Mouse (Mus musculus): ENCODE measurements at regions not wholly inside any gene's neighbourhood (a gene's known extent, or its start where the extent isn't known, plus 50 kb on each side); places are given as distances from the start of the nearest gene placed in this dataset.
A peak's percentile ranks its signal among the peaks of the same experiment; 100 is the strongest.

DNA sequence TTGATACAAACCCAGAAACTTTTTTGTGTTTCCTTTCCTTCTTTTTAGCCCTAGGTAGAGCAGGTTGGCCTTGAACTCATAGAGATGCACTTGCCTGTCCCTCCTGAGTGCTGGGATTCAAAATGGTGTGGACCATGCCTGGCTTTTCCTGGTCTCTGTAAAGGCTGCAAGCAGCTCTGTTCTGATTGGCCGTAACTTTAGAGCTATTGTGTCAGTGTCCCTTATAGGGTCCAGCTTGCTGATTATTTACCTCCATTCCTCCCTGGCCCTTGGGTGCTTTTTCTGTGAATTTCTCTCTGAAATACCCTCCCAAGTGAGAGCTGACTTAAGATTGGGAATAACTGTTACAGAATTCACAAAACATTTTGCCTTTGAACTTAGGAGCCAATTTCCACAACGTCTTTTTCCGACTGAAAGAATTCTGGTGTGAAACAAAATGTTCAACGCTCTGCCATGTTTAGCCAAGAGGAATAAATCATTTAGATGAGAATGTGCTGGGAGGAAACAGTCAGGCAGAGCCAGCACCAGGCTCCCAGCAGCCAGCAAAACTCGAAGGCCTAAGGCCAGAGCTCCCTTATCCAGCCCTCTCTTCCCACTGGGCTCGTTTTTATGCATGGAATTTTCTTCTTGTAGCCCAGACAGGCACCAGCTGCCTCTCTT lies 180.0 kb upstream of the Pkdcc start:
- Histone ChIP-seq H3K9me3 (ENCODE audit: control insufficient read depth, low read length) (no peaks in the 10 kb centered on the region), H3K4me3 (ENCODE audit: low read depth, low read length) (no peak overlapping the region), H3K4me2 (ENCODE audit: low read depth) (no peak overlapping the region), H3K27ac (ENCODE audit: low read depth, low read length) (no peak overlapping the region), H3K36me3 (ENCODE audit: control insufficient read depth, insufficient read depth, low read length) (no peaks in the 10 kb centered on the region), H3K9ac (ENCODE audit: low read length) (no peak overlapping the region), H3K4me1 (ENCODE audit: control insufficient read depth, insufficient read depth, low read length) (no peaks in the 10 kb centered on the region), H3K27me3 (ENCODE audit: control insufficient read depth, insufficient read depth, low read length) (no peaks in the 10 kb centered on the region)
- DNase-seq (ENCODE audit: low spot score) (no peak), ATAC-seq (ENCODE audit: insufficient read depth, low FRiP score, low TSS enrichment) (no peak)
- 66% methylated on average over 6 of the region's 6 CpGs for WGBS

DNA sequence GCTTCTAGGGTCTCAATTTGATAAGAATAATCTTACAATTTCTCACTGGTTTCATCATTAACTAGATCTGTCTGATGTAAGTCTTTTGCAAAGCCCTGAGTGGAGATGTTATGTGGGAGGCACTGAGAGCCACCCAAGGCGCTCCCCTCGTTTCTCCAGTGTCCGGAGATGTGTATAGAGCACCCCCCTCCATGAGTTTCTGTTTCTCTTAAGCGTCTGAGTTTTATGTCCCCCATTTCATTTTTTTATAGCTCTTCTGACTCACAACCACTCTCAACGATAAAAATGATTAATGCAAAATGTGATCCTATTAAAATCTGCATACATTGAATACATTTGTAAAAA lies 179.5 kb upstream of the Pkdcc start:
- Histone ChIP-seq H3K4me3 (ENCODE audit: low read depth, low read length) (no peak overlapping the region), H3K36me3 (ENCODE audit: control insufficient read depth, insufficient read depth, low read length) (no peaks in the 10 kb centered on the region), H3K27ac (ENCODE audit: low read depth, low read length) (no peak overlapping the region), H3K9ac (ENCODE audit: low read length) (no peak overlapping the region), H3K4me1 (ENCODE audit: control insufficient read depth, insufficient read depth, low read length) (no peaks in the 10 kb centered on the region), H3K4me2 (ENCODE audit: low read depth) (no peak overlapping the region), H3K9me3 (ENCODE audit: control insufficient read depth, low read length) (no peaks in the 10 kb centered on the region), H3K27me3 (ENCODE audit: control insufficient read depth, insufficient read depth, low read length) (no peaks in the 10 kb centered on the region)
- WGBS: 84% methylated on average over 5 of the region's 5 CpGs
- no peak for ATAC-seq (ENCODE audit: insufficient read depth, low FRiP score, low TSS enrichment)
- no peak for DNase-seq (ENCODE audit: low spot score)

DNA sequence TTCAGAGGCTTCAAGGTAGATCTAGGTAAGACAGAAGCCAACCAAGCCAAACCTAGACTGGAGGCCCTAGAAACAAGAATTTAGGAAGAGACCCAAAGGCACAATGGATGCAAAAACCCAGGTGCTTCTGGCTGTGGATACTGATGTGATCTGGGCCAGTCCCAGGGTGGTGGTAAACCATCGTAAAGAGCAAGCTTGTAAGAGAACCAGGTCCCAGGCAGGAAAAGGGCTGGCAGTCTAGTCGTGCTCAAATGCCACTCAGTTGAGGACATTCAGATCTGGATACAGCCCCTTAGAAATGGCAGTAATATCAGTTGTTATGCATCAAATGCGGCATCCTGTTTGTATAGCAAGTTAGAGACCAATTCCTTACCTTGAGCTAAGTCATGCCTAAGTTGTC lies 175.5 kb upstream of the Pkdcc start:
- H3K4me3 ChIP-seq (ENCODE audit: low read depth, low read length): no peak overlapping the region
- no peak overlapping the region for H3K27ac ChIP-seq (ENCODE audit: low read depth, low read length)
- ATAC-seq (ENCODE audit: insufficient read depth, low FRiP score, low TSS enrichment) (no peak), DNase-seq (ENCODE audit: low spot score) (no peak)
- H3K9ac ChIP-seq (ENCODE audit: low read length): no peak overlapping the region
- no peaks in the 10 kb centered on the region for H3K36me3 ChIP-seq (ENCODE audit: control insufficient read depth, insufficient read depth, low read length)
- H3K27me3 ChIP-seq (ENCODE audit: control insufficient read depth, insufficient read depth, low read length): no peaks in the 10 kb centered on the region
- 91% methylated on average over 3 of the region's 3 CpGs for WGBS
- no peak overlapping the region for H3K4me2 ChIP-seq (ENCODE audit: low read depth)
- H3K9me3 ChIP-seq (ENCODE audit: control insufficient read depth, low read length): no peaks in the 10 kb centered on the region
- H3K4me1 ChIP-seq (ENCODE audit: control insufficient read depth, insufficient read depth, low read length): no peaks in the 10 kb centered on the region

DNA sequence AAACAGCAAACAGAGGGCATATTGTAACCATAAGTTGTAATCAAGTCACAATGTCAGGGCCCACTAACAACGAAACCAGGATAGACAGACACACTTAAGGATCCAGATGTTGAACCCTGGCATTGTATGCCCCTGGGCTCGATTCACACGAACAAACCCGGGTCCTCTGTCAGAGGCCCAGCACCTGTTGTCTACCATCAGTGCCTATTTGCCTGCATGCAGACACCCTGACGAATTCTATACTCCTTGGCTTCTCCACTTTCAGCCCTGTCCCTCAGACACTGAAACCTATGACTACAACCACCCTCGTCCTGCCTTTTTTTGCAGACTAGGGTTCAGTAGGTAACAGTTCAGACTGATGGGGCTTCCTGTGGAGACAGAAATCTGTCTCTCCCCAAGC lies 170.6 kb upstream of the Pkdcc start:
- Histone ChIP-seq H3K4me3 (ENCODE audit: low read depth, low read length) (no peak overlapping the region), H3K27me3 (ENCODE audit: control insufficient read depth, insufficient read depth, low read length) (no peaks in the 10 kb centered on the region), H3K9me3 (ENCODE audit: control insufficient read depth, low read length) (no peaks in the 10 kb centered on the region), H3K36me3 (ENCODE audit: control insufficient read depth, insufficient read depth, low read length) (no peaks in the 10 kb centered on the region), H3K27ac (ENCODE audit: low read depth, low read length) (no peak overlapping the region), H3K4me2 (ENCODE audit: low read depth) (no peak overlapping the region), H3K9ac (ENCODE audit: low read length) (no peak overlapping the region), H3K4me1 (ENCODE audit: control insufficient read depth, insufficient read depth, low read length) (no peaks in the 10 kb centered on the region)
- DNase-seq (ENCODE audit: low spot score): no peak
- 68% methylated on average over 6 of the region's 6 CpGs for WGBS
- no peak for ATAC-seq (ENCODE audit: insufficient read depth, low FRiP score, low TSS enrichment)

GRCm38 (mm10) chr17:83049972-83050535 lies 165.0 kb upstream of the Pkdcc start:
- ATAC-seq (ENCODE audit: insufficient read depth, low FRiP score, low TSS enrichment): no peak
- Histone ChIP-seq H3K27ac (ENCODE audit: low read depth, low read length) (no peak overlapping the region), H3K4me1 (ENCODE audit: control insufficient read depth, insufficient read depth, low read length) (no peaks in the 10 kb centered on the region), H3K27me3 (ENCODE audit: control insufficient read depth, insufficient read depth, low read length) (no peaks in the 10 kb centered on the region), H3K4me2 (ENCODE audit: low read depth) (no peak overlapping the region), H3K9me3 (ENCODE audit: control insufficient read depth, low read length) (no peaks in the 10 kb centered on the region), H3K4me3 (ENCODE audit: low read depth, low read length) (no peak overlapping the region), H3K9ac (ENCODE audit: low read length) (no peak overlapping the region), H3K36me3 (ENCODE audit: control insufficient read depth, insufficient read depth, low read length) (no peaks in the 10 kb centered on the region)
- 89% methylated on average over 13 of the region's 13 CpGs for WGBS
- DNase-seq (ENCODE audit: low spot score): no peak

GRCm38 (mm10) chr17:83050591-83051197 lies 164.4 kb upstream of the Pkdcc start:
- 38% methylated on average over 11 of the region's 11 CpGs for WGBS
- Histone ChIP-seq H3K9me3 (ENCODE audit: control insufficient read depth, low read length) (no peaks in the 10 kb centered on the region), H3K27me3 (ENCODE audit: control insufficient read depth, insufficient read depth, low read length) (no peaks in the 10 kb centered on the region), H3K4me2 (ENCODE audit: low read depth) (no peak overlapping the region), H3K27ac (ENCODE audit: low read depth, low read length) (no peak overlapping the region), H3K9ac (ENCODE audit: low read length) (no peak overlapping the region), H3K4me3 (ENCODE audit: low read depth, low read length) (no peak overlapping the region), H3K4me1 (ENCODE audit: control insufficient read depth, insufficient read depth, low read length) (no peaks in the 10 kb centered on the region), H3K36me3 (ENCODE audit: control insufficient read depth, insufficient read depth, low read length) (no peaks in the 10 kb centered on the region)
- ATAC-seq (ENCODE audit: insufficient read depth, low FRiP score, low TSS enrichment): no peak
- peak; percentile 21 for DNase-seq (ENCODE audit: low spot score)

DNA sequence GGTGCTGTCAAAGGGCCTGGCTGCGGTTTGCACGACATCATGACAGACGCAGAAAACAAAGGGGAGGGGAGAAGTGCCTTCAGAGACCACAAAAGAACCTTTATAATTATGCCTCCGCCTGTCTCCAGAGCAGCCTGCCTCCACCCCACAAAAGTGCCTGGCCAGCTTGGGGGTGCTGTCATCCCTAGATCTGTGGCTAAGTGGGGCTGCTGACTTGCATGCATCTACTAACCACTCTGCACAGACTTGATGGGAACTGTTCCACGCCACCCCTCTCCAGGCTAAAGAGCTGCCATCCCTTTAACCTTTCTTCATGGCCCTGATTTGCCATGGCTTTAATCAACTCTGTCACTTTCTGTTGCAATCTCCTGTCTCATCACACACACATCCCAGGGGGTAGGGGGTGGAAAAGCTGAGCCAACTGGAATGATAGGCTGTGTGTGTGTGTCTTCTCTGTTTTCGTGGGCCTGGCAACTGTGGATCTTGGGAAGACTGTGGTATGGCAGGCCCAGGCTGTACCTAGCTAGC lies 162.4 kb upstream of the Pkdcc start:
- no peak for DNase-seq (ENCODE audit: low spot score)
- Histone ChIP-seq H3K36me3 (ENCODE audit: control insufficient read depth, insufficient read depth, low read length) (no peaks in the 10 kb centered on the region), H3K4me1 (ENCODE audit: control insufficient read depth, insufficient read depth, low read length) (no peaks in the 10 kb centered on the region), H3K27ac (ENCODE audit: low read depth, low read length) (no peak overlapping the region), H3K9ac (ENCODE audit: low read length) (no peak overlapping the region), H3K9me3 (ENCODE audit: control insufficient read depth, low read length) (no peaks in the 10 kb centered on the region), H3K4me2 (ENCODE audit: low read depth) (no peak overlapping the region), H3K4me3 (ENCODE audit: low read depth, low read length) (no peak overlapping the region), H3K27me3 (ENCODE audit: control insufficient read depth, insufficient read depth, low read length) (no peaks in the 10 kb centered on the region)
- WGBS: 68% methylated on average over 6 of the region's 6 CpGs
- ATAC-seq (ENCODE audit: insufficient read depth, low FRiP score, low TSS enrichment): no peak

- Histone ChIP-seq H3K4me2 (ENCODE audit: low read depth) (no peak overlapping the region), H3K4me3 (ENCODE audit: low read depth, low read length) (no peak overlapping the region), H3K9me3 (ENCODE audit: control insufficient read depth, low read length) (no peaks in the 10 kb centered on the region), H3K4me1 (ENCODE audit: control insufficient read depth, insufficient read depth, low read length) (no peaks in the 10 kb centered on the region), H3K36me3 (ENCODE audit: control insufficient read depth, insufficient read depth, low read length) (no peaks in the 10 kb centered on the region), H3K27ac (ENCODE audit: low read depth, low read length) (no peak overlapping the region), H3K9ac (ENCODE audit: low read length) (no peak overlapping the region), H3K27me3 (ENCODE audit: control insufficient read depth, insufficient read depth, low read length) (no peaks in the 10 kb centered on the region)
- DNase-seq (ENCODE audit: low spot score) (no peak), ATAC-seq (ENCODE audit: insufficient read depth, low FRiP score, low TSS enrichment) (no peak)
- WGBS: 60% methylated on average over 3 of the region's 3 CpGs
Observed at GRCm38 (mm10) chr17:83057832-83058231, 157.3 kb upstream of the Pkdcc start.

- Histone ChIP-seq H3K9ac (ENCODE audit: low read length) (no peak overlapping the region), H3K9me3 (ENCODE audit: control insufficient read depth, low read length) (no peaks in the 10 kb centered on the region), H3K36me3 (ENCODE audit: control insufficient read depth, insufficient read depth, low read length) (no peaks in the 10 kb centered on the region), H3K27ac (ENCODE audit: low read depth, low read length) (no peak overlapping the region), H3K4me3 (ENCODE audit: low read depth, low read length) (no peak overlapping the region), H3K4me2 (ENCODE audit: low read depth) (no peak overlapping the region), H3K4me1 (ENCODE audit: control insufficient read depth, insufficient read depth, low read length) (no peaks in the 10 kb centered on the region), H3K27me3 (ENCODE audit: control insufficient read depth, insufficient read depth, low read length) (no peaks in the 10 kb centered on the region)
- DNase-seq (ENCODE audit: low spot score) (no peak), ATAC-seq (ENCODE audit: insufficient read depth, low FRiP score, low TSS enrichment) (no peak)
- whole genome bisulfite sequencing: 47% methylated on average over 6 of the region's 6 CpGs
Observed at GRCm38 (mm10) chr17:83061843-83062242, 153.2 kb upstream of the Pkdcc start.

Measured in neural tube, embryonic 11.5 days (tissue).